Mouse (Mus musculus): ENCODE results near the gene Fastkd5. TPM values are rescaled to one million over a fixed set of nuclear protein-coding genes. Genes with fewer than 3 reads are reported as not detected.

Fastkd5 gene
- polyA plus RNA-seq, 1 experiment: 0.94 TPM

- peaks cover 15% of the 10 kb centered on the region for H3K4me1 ChIP-seq
- no peaks in the 10 kb centered on the region for H3K27me3 ChIP-seq (replicated peaks)
- H3K9me3 ChIP-seq: no peaks in the 10 kb centered on the region
- no peak overlapping the region for H3K4me3 ChIP-seq (replicated peaks)
- TF ChIP-seq GATA1 (IDR thresholded peaks at IDR 0.05; ENCODE audit: borderline replicate concordance, low read length): no peak
- TF ChIP-seq FLI1 (IDR thresholded peaks at IDR 0.05; ENCODE audit: low read length): no peak
- peaks cover 82% of the 10 kb centered on the region for H3K36me3 ChIP-seq (replicated peaks; ENCODE audit: low read length)
Observed at GRCm38 (mm10) chr2:130598399-130598798, 31.4 kb downstream of the Fastkd5 start.

DNA sequence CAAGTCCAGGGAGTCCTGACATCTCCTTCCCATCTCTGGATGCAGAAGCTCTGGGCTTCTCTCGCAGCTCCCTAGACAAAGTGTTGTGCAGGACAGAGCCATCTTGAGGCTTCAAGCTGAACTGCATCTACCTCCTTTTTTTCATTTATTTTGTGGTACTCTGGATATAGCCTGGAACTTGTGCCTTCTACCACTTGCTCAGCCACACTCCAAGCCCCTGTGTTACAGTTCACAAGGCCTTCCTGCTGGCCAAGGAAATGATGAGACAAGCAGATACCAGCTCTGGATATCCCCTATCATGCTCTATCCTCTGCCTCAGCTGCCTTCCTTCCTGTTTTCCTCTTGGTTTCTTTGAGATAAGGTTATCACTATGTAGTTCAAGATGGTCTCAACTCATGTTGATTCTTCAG lies 32.2 kb downstream of the Fastkd5 start:
- Histone ChIP-seq H3K36me3 (replicated peaks; ENCODE audit: low read length) (peaks cover 81% of the 10 kb centered on the region), H3K27me3 (replicated peaks) (no peaks in the 10 kb centered on the region)
- TF ChIP-seq GATA1 (IDR thresholded peaks at IDR 0.05; ENCODE audit: borderline replicate concordance, low read length): no peak
- TF ChIP-seq FLI1 (IDR thresholded peaks at IDR 0.05; ENCODE audit: low read length): no peak

DNA sequence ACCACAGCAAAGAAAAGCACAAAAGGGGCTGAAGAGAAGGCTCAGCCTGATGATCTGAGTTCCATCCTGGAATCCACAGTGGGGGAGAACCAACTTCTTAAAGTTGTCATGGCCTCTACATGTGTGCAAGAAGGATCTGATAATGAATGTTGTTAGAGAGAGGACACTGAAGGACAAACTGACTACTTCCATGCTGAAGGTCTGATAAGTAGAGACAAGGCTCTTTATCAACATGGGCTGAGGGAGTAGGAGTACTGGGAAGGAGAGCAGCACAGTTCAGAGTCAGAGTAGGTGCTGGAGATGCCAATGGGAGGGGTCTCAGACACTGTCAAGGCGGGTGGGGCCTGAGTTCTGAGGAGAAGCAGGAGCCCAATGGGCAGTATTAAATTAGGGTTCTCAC lies 34.2 kb downstream of the Fastkd5 start:
- no peaks in the 10 kb centered on the region for H3K27me3 ChIP-seq (replicated peaks)
- no peaks in the 10 kb centered on the region for H3K9me3 ChIP-seq
- TF ChIP-seq GATA1 (IDR thresholded peaks at IDR 0.05; ENCODE audit: borderline replicate concordance, low read length): no peak
- TF ChIP-seq FLI1 (IDR thresholded peaks at IDR 0.05; ENCODE audit: low read length): no peak
- H3K4me3 ChIP-seq (replicated peaks): no peak overlapping the region
- peaks cover 84% of the 10 kb centered on the region for H3K36me3 ChIP-seq (replicated peaks; ENCODE audit: low read length)
- peaks cover 15% of the 10 kb centered on the region for H3K4me1 ChIP-seq

More for the DNA sequence above, 32.2 kb downstream of the Fastkd5 start:
- H3K4me1 ChIP-seq: peaks cover 15% of the 10 kb centered on the region
- H3K9me3 ChIP-seq: no peaks in the 10 kb centered on the region
- H3K4me3 ChIP-seq (replicated peaks): no peak overlapping the region

GRCm38 (mm10) chr2:130591016-130591415 lies 38.8 kb downstream of the Fastkd5 start:
- TF ChIP-seq FLI1 (IDR thresholded peaks at IDR 0.05; ENCODE audit: low read length) (no peak), GATA1 (IDR thresholded peaks at IDR 0.05; ENCODE audit: borderline replicate concordance, low read length) (no peak)
- H3K36me3 ChIP-seq (replicated peaks; ENCODE audit: low read length): peaks cover 57% of the 10 kb centered on the region

GRCm38 (mm10) chr2:130589761-130590160 lies 40.1 kb downstream of the Fastkd5 start:
- peaks cover 38% of the 10 kb centered on the region for H3K4me1 ChIP-seq
- no peak overlapping the region for H3K4me3 ChIP-seq (replicated peaks)
- no peaks in the 10 kb centered on the region for H3K9me3 ChIP-seq
- peaks cover 6% of the 10 kb centered on the region for H3K27me3 ChIP-seq (replicated peaks)
- H3K36me3 ChIP-seq (replicated peaks; ENCODE audit: low read length): peaks cover 45% of the 10 kb centered on the region
- TF ChIP-seq FLI1 (IDR thresholded peaks at IDR 0.05; ENCODE audit: low read length) (no peak), GATA1 (IDR thresholded peaks at IDR 0.05; ENCODE audit: borderline replicate concordance, low read length) (no peak)

More at GRCm38 (mm10) chr2:130591016-130591415, 38.8 kb downstream of the Fastkd5 start:
- no peak overlapping the region for H3K4me3 ChIP-seq (replicated peaks)
- peaks cover 30% of the 10 kb centered on the region for H3K4me1 ChIP-seq
- peaks cover under 1% of the 10 kb centered on the region for H3K27me3 ChIP-seq (replicated peaks)
- no peaks in the 10 kb centered on the region for H3K9me3 ChIP-seq

DNA sequence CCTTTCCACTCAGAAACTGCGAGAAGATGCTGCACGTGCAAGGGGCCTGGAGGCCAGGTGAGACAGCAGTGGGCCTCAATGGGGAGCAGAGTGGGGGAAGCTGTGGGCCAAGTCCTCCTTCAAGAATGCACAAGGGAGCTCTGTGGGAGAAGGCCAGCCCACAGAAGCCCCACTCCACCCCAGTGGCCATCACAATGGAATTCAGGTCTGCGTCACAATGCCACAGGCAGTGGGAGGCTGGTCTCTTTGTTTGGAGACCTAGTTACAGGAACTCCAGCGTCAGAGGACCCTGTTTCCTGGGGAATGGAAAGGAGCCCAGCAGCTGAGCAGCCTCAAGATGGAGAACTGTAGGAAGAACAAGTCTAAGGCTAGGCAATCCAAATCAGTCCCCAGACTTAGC lies 40.7 kb downstream of the Fastkd5 start:
- no peaks in the 10 kb centered on the region for H3K9me3 ChIP-seq
- no peak for TF ChIP-seq FLI1 (IDR thresholded peaks at IDR 0.05; ENCODE audit: low read length)
- no peak for TF ChIP-seq GATA1 (IDR thresholded peaks at IDR 0.05; ENCODE audit: borderline replicate concordance, low read length)
- H3K36me3 ChIP-seq (replicated peaks; ENCODE audit: low read length): peaks cover 41% of the 10 kb centered on the region
- H3K4me1 ChIP-seq: peaks cover 44% of the 10 kb centered on the region
- peaks cover 12% of the 10 kb centered on the region for H3K27me3 ChIP-seq (replicated peaks)
- H3K4me3 ChIP-seq (replicated peaks): no peak overlapping the region

GRCm38 (mm10) chr2:130588373-130588772 lies 41.5 kb downstream of the Fastkd5 start:
- peaks cover 38% of the 10 kb centered on the region for H3K36me3 ChIP-seq (replicated peaks; ENCODE audit: low read length)
- no peak overlapping the region for H3K4me3 ChIP-seq (replicated peaks)
- H3K4me1 ChIP-seq: peaks cover 52% of the 10 kb centered on the region
- H3K9me3 ChIP-seq: no peaks in the 10 kb centered on the region
- TF ChIP-seq FLI1 (IDR thresholded peaks at IDR 0.05; ENCODE audit: low read length) (no peak), GATA1 (IDR thresholded peaks at IDR 0.05; ENCODE audit: borderline replicate concordance, low read length) (no peak)
- H3K27me3 ChIP-seq (replicated peaks): peaks cover 20% of the 10 kb centered on the region

GRCm38 (mm10) chr2:130586016-130586415 lies 43.8 kb downstream of the Fastkd5 start:
- TF ChIP-seq GATA1 (IDR thresholded peaks at IDR 0.05; ENCODE audit: borderline replicate concordance, low read length): no peak
- TF ChIP-seq FLI1 (IDR thresholded peaks at IDR 0.05; ENCODE audit: low read length): no peak
- Histone ChIP-seq H3K9me3 (no peaks in the 10 kb centered on the region), H3K27me3 (replicated peaks) (peaks cover 43% of the 10 kb centered on the region), H3K36me3 (replicated peaks; ENCODE audit: low read length) (peaks cover 18% of the 10 kb centered on the region), H3K4me3 (replicated peaks) (no peak overlapping the region), H3K4me1 (peaks cover 64% of the 10 kb centered on the region)

DNA sequence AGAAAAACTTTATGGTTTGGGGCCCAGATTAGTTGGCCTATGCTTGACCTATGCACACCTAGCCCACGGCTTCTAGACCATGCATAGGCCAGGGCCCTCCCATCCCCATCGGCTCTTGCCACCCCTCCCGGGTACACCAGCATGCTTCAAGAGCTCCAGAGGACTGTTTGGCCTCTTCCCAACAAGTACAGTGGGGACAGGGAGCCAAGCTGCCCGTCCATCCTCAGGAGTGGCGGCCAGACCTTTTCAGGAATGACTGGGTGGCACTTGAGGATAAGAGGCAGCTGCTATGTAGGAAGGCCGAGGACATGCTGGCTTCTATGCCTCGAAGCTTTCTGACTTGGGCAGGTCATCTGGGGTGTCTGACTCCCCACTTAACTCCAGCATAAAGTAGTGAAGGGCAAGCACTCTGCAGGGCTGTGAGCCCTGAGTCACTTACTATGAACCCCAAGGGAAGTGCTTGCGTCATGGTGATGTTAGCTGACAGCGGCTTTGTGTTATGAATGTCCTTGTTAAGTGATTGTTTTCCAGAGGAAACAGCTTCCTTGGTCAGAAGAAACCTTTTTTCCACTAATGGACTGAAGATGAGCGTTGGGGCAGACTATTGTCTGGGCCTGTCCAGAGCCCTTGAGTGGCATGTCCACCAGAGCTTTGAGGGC lies 45.8 kb downstream of the Fastkd5 start:
- peaks cover 63% of the 10 kb centered on the region for H3K27me3 ChIP-seq (replicated peaks)
- no peaks in the 10 kb centered on the region for H3K9me3 ChIP-seq
- H3K4me1 ChIP-seq: peaks cover 82% of the 10 kb centered on the region
- H3K36me3 ChIP-seq (replicated peaks; ENCODE audit: low read length): peaks cover 1% of the 10 kb centered on the region
- peak overlapping the region; percentile 11 for H3K4me3 ChIP-seq (replicated peaks)
- no peak for TF ChIP-seq FLI1 (IDR thresholded peaks at IDR 0.05; ENCODE audit: low read length)
- no peak for TF ChIP-seq GATA1 (IDR thresholded peaks at IDR 0.05; ENCODE audit: borderline replicate concordance, low read length)

DNA sequence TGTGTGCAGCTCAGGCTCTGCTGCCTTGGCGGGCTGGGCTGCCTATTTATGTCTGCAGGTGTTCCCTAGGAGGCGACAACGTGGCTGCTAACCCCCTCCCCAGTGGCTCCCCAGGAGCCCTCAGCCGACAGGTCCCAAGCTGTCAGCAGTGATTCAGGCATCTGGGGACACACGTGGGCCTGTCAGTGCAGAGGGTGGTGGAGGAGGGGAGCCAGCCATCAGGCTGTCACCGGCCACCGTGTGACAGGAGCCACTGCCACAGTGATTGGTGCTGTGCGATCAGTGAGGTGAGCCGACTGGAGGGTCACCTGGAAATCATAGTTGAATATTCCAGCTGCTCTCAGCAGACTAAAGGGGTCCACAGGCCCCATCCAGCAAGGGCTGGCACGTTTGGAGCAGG lies 47.3 kb downstream of the Fastkd5 start, which contains the start of gene Avp:
TSS of gene Avp (minus strand) at position 3 of the 400 bp plus-strand sequence.
- H3K36me3 ChIP-seq (replicated peaks; ENCODE audit: low read length): no peaks in the 10 kb centered on the region
- peaks cover 76% of the 10 kb centered on the region for H3K27me3 ChIP-seq (replicated peaks)
- no peak within 1 kb of the TSS for H3K4me3 ChIP-seq (replicated peaks)
- H3K9me3 ChIP-seq: no peaks in the 10 kb centered on the region
- TF ChIP-seq GATA1 (IDR thresholded peaks at IDR 0.05; ENCODE audit: borderline replicate concordance, low read length): no peak
- no peak for TF ChIP-seq FLI1 (IDR thresholded peaks at IDR 0.05; ENCODE audit: low read length)
- H3K4me1 ChIP-seq: peaks cover 82% of the 10 kb centered on the region

Data from megakaryocyte, embryonic 14.5 days (primary cell).